Mouse (Mus musculus): Measurements from ENCODE around the gene Inhba. TPM values are rescaled to one million over a fixed set of nuclear protein-coding genes. Genes with fewer than 3 reads are reported as not detected.

Inhba gene
- 0.37 and 0.46 TPM in 2 replicates for polyA plus RNA-seq (2012; rRNA removed)

DNA sequence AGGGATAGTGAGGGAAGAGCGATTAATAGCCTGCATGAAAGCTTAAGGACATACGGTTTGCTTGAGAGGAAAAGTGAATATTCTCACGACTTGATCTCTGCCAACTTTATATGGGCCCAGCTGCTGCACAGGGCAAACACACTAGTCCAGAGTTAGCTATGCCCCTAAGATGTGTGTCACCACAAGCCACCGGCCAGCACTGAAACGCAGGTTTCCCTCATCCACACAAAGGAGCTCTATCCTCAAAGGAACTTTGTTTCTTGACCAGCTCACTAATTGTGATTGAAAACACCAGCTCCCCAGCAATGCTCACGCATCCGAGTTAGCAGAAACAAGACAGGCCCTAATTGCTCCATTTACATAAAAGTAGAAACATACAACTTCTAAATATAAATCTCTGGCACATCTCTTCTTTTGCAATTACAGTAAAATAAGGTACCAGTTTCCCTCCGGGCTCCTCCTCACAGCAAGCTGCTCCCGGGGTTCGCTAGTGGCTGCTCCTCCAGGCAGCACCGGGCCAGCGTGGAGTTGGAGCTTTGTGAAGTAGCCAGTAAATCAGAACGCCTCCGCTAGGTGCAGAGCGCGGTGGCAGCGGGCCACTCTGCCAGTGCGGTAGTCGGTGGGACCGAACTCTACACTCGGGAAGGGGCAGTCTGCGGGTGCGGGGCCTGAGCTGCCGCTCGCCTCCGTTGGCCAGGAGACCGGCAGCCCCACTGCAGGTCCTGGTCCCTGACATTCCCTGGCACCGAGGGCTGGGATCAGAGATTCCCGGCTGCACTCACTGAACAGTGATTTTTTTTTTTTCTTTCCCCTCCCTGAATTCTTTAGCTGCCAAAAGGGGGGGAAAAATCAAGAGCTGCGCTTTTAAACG lies at the start of gene Inhba:
Gene Inhba (plus strand): TSS at position 480 of the 871 bp plus-strand sequence.
- no peak within 1 kb of the TSS for H3K27ac ChIP-seq (ENCODE audit: control insufficient read depth, insufficient read depth, low read length)
- peak; percentile 23 for DNase-seq
- no peaks in the 10 kb centered on the region for H3K27me3 ChIP-seq (ENCODE audit: control insufficient read depth, insufficient read depth, low read length)
- no peaks in the 10 kb centered on the region for H3K36me3 ChIP-seq (ENCODE audit: control insufficient read depth, insufficient read depth, low read length)
- peaks cover 7% of the 10 kb centered on the region; the same call in 1 of the 2 replicates for H3K4me1 ChIP-seq (replicated peaks; ENCODE audit: control insufficient read depth, insufficient read depth, low read length)
- peak within 1 kb of the TSS; percentile 64 for H3K4me3 ChIP-seq (ENCODE audit: control insufficient read depth, insufficient read depth, low read length)
- 24% methylated on average over 31 of the region's 31 CpGs for WGBS
- TF ChIP-seq POLR2A (IDR thresholded peaks at IDR 0.05; ENCODE audit: control insufficient read depth, extremely low read depth, insufficient read depth, low read length, poor library complexity): no peak
- TF ChIP-seq CTCF (IDR thresholded peaks at IDR 0.05; ENCODE audit: borderline replicate concordance, control insufficient read depth, extremely low read depth, insufficient read depth, low read length, poor library complexity): no peak

- H3K27me3 ChIP-seq (ENCODE audit: control insufficient read depth, insufficient read depth, low read length): no peaks in the 10 kb centered on the region
- H3K4me1 ChIP-seq (replicated peaks; ENCODE audit: control insufficient read depth, insufficient read depth, low read length): no peaks in the 10 kb centered on the region
- no peak overlapping the region for H3K27ac ChIP-seq (ENCODE audit: control insufficient read depth, insufficient read depth, low read length)
- WGBS: 94% methylated on average over 1 of the region's 1 CpGs
- TF ChIP-seq POLR2A (IDR thresholded peaks at IDR 0.05; ENCODE audit: control insufficient read depth, extremely low read depth, insufficient read depth, low read length, poor library complexity) (no peak), CTCF (IDR thresholded peaks at IDR 0.05; ENCODE audit: borderline replicate concordance, control insufficient read depth, extremely low read depth, insufficient read depth, low read length, poor library complexity) (no peak)
- no peak for DNase-seq
- no peaks in the 10 kb centered on the region for H3K36me3 ChIP-seq (ENCODE audit: control insufficient read depth, insufficient read depth, low read length)
- H3K4me3 ChIP-seq (ENCODE audit: control insufficient read depth, insufficient read depth, low read length): no peak overlapping the region
Measured at GRCm38 (mm10) chr13:15976584-15976983, 35.1 kb upstream of the Inhba start.

GRCm38 (mm10) chr13:15979551-15979950 lies 32.1 kb upstream of the Inhba start:
- WGBS: 84% methylated on average over 3 of the region's 3 CpGs
- TF ChIP-seq CTCF (IDR thresholded peaks at IDR 0.05; ENCODE audit: borderline replicate concordance, control insufficient read depth, extremely low read depth, insufficient read depth, low read length, poor library complexity) (no peak), POLR2A (IDR thresholded peaks at IDR 0.05; ENCODE audit: control insufficient read depth, extremely low read depth, insufficient read depth, low read length, poor library complexity) (no peak)

GRCm38 (mm10) chr13:15982041-15982440 lies 29.6 kb upstream of the Inhba start:
- Histone ChIP-seq H3K36me3 (ENCODE audit: control insufficient read depth, insufficient read depth, low read length) (no peaks in the 10 kb centered on the region), H3K4me1 (replicated peaks; ENCODE audit: control insufficient read depth, insufficient read depth, low read length) (no peaks in the 10 kb centered on the region), H3K27me3 (ENCODE audit: control insufficient read depth, insufficient read depth, low read length) (no peaks in the 10 kb centered on the region), H3K27ac (ENCODE audit: control insufficient read depth, insufficient read depth, low read length) (no peak overlapping the region), H3K4me3 (ENCODE audit: control insufficient read depth, insufficient read depth, low read length) (no peak overlapping the region)
- WGBS: 81% methylated on average over 3 of the region's 3 CpGs
- no peak for DNase-seq
- TF ChIP-seq POLR2A (IDR thresholded peaks at IDR 0.05; ENCODE audit: control insufficient read depth, extremely low read depth, insufficient read depth, low read length, poor library complexity): no peak

More at GRCm38 (mm10) chr13:15979551-15979950, 32.1 kb upstream of the Inhba start:
- Histone ChIP-seq H3K4me3 (ENCODE audit: control insufficient read depth, insufficient read depth, low read length) (no peak overlapping the region), H3K4me1 (replicated peaks; ENCODE audit: control insufficient read depth, insufficient read depth, low read length) (no peaks in the 10 kb centered on the region), H3K27me3 (ENCODE audit: control insufficient read depth, insufficient read depth, low read length) (no peaks in the 10 kb centered on the region), H3K27ac (ENCODE audit: control insufficient read depth, insufficient read depth, low read length) (no peak overlapping the region), H3K36me3 (ENCODE audit: control insufficient read depth, insufficient read depth, low read length) (no peaks in the 10 kb centered on the region)
- DNase-seq: no peak

GRCm38 (mm10) chr13:15985761-15986160 lies 25.9 kb upstream of the Inhba start:
- 55% methylated on average over 2 of the region's 2 CpGs for WGBS
- Histone ChIP-seq H3K27ac (ENCODE audit: control insufficient read depth, insufficient read depth, low read length) (no peak overlapping the region), H3K27me3 (ENCODE audit: control insufficient read depth, insufficient read depth, low read length) (no peaks in the 10 kb centered on the region), H3K4me1 (replicated peaks; ENCODE audit: control insufficient read depth, insufficient read depth, low read length) (no peaks in the 10 kb centered on the region), H3K4me3 (ENCODE audit: control insufficient read depth, insufficient read depth, low read length) (no peak overlapping the region), H3K36me3 (ENCODE audit: control insufficient read depth, insufficient read depth, low read length) (no peaks in the 10 kb centered on the region)
- TF ChIP-seq CTCF (IDR thresholded peaks at IDR 0.05; ENCODE audit: borderline replicate concordance, control insufficient read depth, extremely low read depth, insufficient read depth, low read length, poor library complexity) (no peak), POLR2A (IDR thresholded peaks at IDR 0.05; ENCODE audit: control insufficient read depth, extremely low read depth, insufficient read depth, low read length, poor library complexity) (no peak)
- DNase-seq: no peak

DNA sequence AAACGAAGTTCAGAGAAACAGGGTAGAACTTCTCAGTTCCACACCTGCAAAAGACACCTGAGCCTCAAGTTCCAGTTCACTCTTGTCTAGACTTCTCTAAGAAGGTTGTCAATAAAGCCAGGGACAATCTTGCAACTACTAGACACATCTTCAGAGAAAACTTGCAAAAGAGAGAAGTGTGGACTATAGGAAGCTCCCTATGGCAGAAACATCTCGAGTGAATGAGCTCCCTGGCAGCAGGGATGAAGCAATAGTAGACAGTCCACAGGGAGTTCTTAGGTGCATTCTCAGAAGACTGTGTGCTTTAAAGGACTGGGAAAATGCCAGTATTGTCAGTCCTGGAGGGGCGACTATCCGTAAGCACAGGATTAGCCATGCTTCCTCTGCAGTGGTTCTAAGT lies 25.5 kb upstream of the Inhba start:
- Histone ChIP-seq H3K36me3 (ENCODE audit: control insufficient read depth, insufficient read depth, low read length) (no peaks in the 10 kb centered on the region), H3K4me3 (ENCODE audit: control insufficient read depth, insufficient read depth, low read length) (no peak overlapping the region), H3K4me1 (replicated peaks; ENCODE audit: control insufficient read depth, insufficient read depth, low read length) (no peaks in the 10 kb centered on the region), H3K27me3 (ENCODE audit: control insufficient read depth, insufficient read depth, low read length) (no peaks in the 10 kb centered on the region), H3K27ac (ENCODE audit: control insufficient read depth, insufficient read depth, low read length) (no peak overlapping the region)
- no peak for DNase-seq
- TF ChIP-seq CTCF (IDR thresholded peaks at IDR 0.05; ENCODE audit: borderline replicate concordance, control insufficient read depth, extremely low read depth, insufficient read depth, low read length, poor library complexity) (no peak), POLR2A (IDR thresholded peaks at IDR 0.05; ENCODE audit: control insufficient read depth, extremely low read depth, insufficient read depth, low read length, poor library complexity) (no peak)
- 90% methylated on average over 4 of the region's 4 CpGs for WGBS

All from thymus, adult 2 months (tissue).